Mouse (Mus musculus): Measurements from ENCODE around the gene Eng.

The Eng gene

DNA sequence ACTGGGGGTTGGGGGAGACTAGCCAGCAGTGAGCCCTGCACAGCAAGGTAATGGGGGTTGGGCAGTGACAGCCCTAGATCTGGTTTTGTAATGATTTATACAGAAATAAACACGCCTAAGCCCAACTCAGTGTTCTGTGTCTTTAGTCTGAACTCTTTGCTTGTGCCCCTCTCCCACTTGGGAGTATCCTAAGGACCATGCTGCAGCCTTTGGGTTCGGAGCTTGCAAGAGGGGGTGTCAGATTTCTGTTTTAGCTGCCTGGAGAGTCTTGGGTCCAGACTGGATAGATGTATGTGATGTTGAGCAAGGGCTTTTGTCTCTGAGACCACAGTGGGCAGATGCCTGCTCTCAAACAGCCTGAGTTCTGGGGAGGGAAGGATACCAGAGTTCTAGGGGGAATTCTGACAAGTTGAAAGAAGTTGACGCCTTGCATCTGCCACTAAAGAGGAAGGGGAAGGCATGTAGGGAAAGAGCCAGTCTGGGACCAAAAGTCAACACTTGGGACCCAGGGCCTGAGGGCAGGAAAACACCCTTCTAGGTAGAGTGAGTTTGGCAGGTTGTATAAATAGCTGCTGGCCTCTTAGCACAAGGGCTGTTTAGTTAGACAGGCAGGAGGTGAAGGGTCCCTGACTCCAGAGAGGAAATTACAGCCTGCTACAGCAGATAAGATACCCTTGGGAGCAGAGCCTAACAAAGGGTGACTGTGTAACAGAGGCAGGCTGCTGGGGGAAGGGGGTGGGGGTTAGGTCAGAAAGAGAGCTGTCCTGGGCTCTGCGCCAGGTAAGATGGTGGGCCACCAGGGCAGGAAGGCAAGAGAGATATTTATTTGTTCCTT is 25.5 kb upstream of the Eng start:
- in situ Hi-C loops (cut with MboI; ENCODE audit: unreplicated experiment in 2 of 2), result no loop called here

GRCm38 (mm10) chr2:32621517-32621859 is 24.9 kb upstream of the Eng start, which contains the start of gene Ak1:
Ak1 (plus strand) TSS chr2:32621758.
- in situ Hi-C loops (cut with MboI; ENCODE audit: unreplicated experiment in 2 of 2), result no loop called here

DNA sequence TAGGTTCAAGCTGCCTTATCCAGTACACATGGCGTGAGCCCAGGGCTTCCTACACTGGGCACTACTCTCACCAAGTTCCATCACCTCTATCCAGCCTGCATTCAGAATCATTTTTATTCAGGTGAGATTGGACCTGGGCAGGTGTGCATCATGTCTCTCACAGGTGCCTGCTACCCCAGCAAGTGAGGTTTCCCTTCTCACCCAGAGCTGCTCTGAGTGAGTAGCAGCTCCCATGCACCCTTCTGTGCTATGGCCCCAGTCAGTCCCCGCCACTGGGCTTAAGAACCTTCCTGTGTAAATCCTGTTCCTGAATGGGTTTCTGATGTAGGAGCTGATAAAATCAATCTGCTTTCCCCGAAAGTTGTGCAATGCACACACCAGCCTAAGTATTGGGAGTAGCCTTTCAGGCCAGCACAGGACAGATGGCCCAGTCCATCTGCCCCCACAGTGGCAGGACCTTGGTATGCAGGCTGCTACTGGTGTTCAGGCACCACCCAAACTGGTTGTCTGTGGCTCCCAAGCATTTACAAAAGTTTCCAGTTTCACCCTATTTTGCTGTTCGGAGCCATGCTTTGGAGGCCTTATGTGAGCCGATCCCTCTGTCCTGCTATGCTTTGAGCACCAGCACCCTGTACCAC is 22.2 kb upstream of the Eng start:
- in situ Hi-C loops (cut with MboI; ENCODE audit: unreplicated experiment in 2 of 2), result no loop called here

- in situ Hi-C loops (cut with MboI; ENCODE audit: unreplicated experiment in 2 of 2), result no loop called here
Measured at GRCm38 (mm10) chr2:32625212-32625872, 21.1 kb upstream of the Eng start.

GRCm38 (mm10) chr2:32625873-32626694 is 20.3 kb upstream of the Eng start:
- in situ Hi-C loops (cut with MboI; ENCODE audit: unreplicated experiment in 2 of 2), result no loop called here

GRCm38 (mm10) chr2:32627266-32628043 is 18.9 kb upstream of the Eng start:
- in situ Hi-C loops (cut with MboI; ENCODE audit: unreplicated experiment in 2 of 2), result no loop called here

DNA sequence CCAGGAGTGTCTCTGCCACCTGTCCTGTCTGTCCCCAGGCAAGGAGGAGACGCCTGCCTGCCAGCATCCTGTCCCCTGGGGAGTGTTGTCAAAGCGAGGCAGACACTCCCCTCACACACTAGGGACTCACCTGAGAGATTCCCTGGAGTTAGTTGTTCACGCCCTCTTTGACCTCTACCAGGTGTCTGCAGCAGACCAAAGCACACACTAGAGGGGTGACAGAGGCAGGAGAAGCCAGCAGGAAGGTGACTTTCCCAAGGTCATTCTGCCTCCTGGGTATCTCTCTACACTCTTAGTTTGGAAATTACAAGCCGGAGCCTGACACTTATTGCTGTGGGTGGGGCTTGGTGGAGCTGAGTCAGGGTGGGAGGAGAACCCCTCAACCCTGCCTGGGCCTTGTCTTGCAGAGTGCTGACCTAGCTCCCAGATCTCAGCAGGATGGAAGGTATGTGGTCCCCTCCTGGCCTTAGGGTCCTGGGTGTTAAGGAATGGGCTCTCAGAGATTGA is 18.3 kb upstream of the Eng start:
- in situ Hi-C loops (cut with MboI; ENCODE audit: unreplicated experiment in 2 of 2), result no loop called here

GRCm38 (mm10) chr2:32628729-32629128 is 17.7 kb upstream of the Eng start:
- in situ Hi-C loops (cut with MboI; ENCODE audit: unreplicated experiment in 2 of 2), result no loop called here

GRCm38 (mm10) chr2:32629276-32629976 is 17.0 kb upstream of the Eng start:
- in situ Hi-C loops (cut with MboI; ENCODE audit: unreplicated experiment in 2 of 2), result no loop called here

DNA sequence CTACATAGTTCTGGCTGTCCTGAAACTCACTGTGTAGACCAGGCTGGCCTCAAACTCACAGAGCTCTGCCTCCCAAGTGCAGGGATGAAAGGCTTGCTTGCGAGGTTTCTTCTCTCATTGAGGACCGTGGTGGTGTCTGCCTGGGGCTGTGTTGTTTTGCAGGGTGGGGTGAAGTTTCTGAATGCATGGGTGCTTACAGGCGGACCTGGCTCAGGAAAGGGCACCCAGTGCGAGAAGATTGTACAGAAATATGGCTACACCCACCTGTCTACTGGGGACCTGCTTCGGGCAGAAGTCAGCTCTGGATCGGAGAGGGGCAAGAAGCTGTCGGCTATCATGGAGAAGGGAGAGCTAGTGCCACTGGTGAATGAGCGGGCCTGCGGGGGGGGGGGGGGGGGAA is 16.4 kb upstream of the Eng start:
- in situ Hi-C loops (cut with MboI; ENCODE audit: unreplicated experiment in 2 of 2), result loop anchor here (5.0 kb wide), 3 partner anchors 57 to 222 kb away; partner anchors contain the start of gene Tor2a (in 1 of the 2)

DNA sequence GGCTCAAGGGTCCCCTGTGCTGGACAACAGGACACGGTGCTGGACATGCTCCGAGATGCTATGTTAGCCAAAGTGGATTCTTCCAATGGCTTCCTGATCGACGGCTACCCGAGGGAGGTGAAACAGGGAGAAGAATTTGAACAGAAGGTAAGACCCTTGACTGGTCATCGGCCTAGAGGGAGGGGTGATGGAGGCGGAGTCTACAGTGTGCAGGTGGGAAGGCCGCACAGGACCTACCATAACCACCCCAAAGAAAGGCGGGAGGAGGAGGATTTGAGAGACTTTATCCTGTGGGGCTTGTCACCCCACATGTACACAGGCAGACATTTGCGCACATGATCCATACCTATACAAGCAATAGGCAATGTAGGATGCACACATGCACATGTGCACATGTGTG is 15.3 kb upstream of the Eng start:
- in situ Hi-C loops (cut with MboI; ENCODE audit: unreplicated experiment in 2 of 2), result loop anchor here (5.0 kb wide), 3 partner anchors 56 to 221 kb away; partner anchors contain the start of gene Tor2a (in 1 of the 2)

DNA sequence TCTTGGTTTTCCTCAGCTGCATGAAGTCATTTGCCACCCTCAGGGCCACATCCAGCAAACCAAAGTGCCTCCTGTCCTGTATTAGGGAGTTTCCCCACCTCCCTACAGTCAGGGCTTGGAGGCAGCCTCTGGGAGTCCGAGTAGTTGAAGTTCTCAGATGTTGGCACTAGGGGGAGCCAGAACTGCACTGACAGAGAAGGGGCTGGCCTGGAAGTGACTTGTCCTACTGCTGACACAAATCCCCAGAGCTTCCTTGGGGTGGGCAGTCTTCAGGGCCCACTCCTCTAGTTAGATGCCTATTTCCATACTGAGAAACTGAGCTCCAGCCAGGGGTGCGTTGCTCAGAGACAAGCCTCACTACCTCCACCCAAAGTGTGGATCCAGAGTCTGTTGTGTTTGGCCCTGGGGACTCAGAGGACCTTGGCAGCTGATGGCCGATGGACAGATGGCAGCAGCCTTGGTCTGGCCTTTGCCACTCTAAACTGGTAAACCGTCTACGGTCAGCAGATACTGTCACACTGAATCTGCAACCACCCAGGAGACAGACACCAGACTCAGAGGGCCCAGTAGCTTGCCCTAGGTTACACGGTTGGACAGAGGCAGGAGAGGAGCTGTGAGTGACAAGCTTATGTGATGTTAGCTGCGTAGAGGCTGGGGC is 14.5 kb upstream of the Eng start:
- in situ Hi-C loops (cut with MboI; ENCODE audit: unreplicated experiment in 2 of 2), result loop anchor here (5.0 kb wide), 3 partner anchors 55 to 220 kb away; partner anchors contain the start of gene Tor2a (in 1 of the 2)

- in situ Hi-C loops (cut with MboI; ENCODE audit: unreplicated experiment in 2 of 2), result loop anchor here (5.0 kb wide), 3 partner anchors 54 to 219 kb away; partner anchors contain the start of gene Tor2a (in 1 of the 2)
Measured at GRCm38 (mm10) chr2:32633660-32634059, 12.7 kb upstream of the Eng start.

GRCm38 (mm10) chr2:32634277-32635105 is 11.9 kb upstream of the Eng start:
- in situ Hi-C loops (cut with MboI; ENCODE audit: unreplicated experiment in 2 of 2), result loop anchor here (5.0 kb wide), 3 partner anchors 53 to 218 kb away; partner anchors contain the start of gene Tor2a (in 2 of the 2)

- in situ Hi-C loops (cut with MboI; ENCODE audit: unreplicated experiment in 2 of 2), result loop anchor here in 1 of 2 experiments (5.0 kb wide), 1 partner anchor 121 kb away; the partner anchor contains the start of gene Tor2a
Measured at GRCm38 (mm10) chr2:32636617-32637016, 9.8 kb upstream of the Eng start.

- in situ Hi-C loops (cut with MboI; ENCODE audit: unreplicated experiment in 2 of 2), result loop anchor here in 1 of 2 experiments (5.0 kb wide), 1 partner anchor 119 kb away; the partner anchor contains the start of gene Tor2a
Measured at GRCm38 (mm10) chr2:32637778-32638281, 8.6 kb upstream of the Eng start.

DNA sequence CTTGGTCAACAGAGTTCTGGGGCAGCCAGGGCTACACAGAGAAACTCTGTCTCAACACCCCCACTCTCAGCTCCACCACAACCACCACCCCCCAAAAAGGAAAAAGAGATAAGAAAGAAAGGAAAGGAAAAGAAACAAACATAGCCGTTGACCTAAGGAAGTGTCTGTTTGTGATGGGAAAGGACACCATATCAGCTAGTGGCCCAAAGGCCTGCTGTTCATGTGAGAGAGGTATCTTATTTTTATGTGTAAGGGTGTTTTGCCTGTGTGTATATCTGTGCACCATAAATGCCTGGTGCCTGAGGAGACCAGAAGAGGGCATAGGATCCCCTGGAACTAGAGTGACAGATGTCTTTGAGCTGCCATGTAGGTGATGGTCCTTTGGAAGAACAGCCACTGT is 6.8 kb upstream of the Eng start:
- in situ Hi-C loops (cut with MboI; ENCODE audit: unreplicated experiment in 2 of 2), result loop anchor here in 1 of 2 experiments (5.0 kb wide), 1 partner anchor 118 kb away; the partner anchor contains the start of gene Tor2a

All from v-Abl transformed pro-B cells (cell line).